Mouse (Mus musculus) spleen, adult 2 months (tissue): ENCODE measurements at regions not wholly inside any gene's neighbourhood (a gene's known extent, or its start where the extent isn't known, plus 50 kb on each side); places are given as distances from the start of the nearest gene placed in this dataset.

Experiments used
- DNase-seq, 2 experiments: peaks; one replicate each; pipeline versions ENCODE4 v3.0.0 to v3.0.0-alpha.2; 2012 to 2021; ENCODE audit warnings: low spot score in 2 of 2, low read depth in 1 of 2
- H3K27ac ChIP-seq: fragments of 200-500 bp; 2 replicates; pipeline ENCODE4 v1.5.1; 2012; ENCODE audit warnings: low read length, inconsistent platforms; ENCODE audit not compliant: insufficient read depth
- H3K27me3 ChIP-seq: fragments of 200-500 bp; 2 replicates; pipeline ENCODE4 v1.6.1; 2012; ENCODE audit warnings: mild to moderate bottlenecking, moderate library complexity, low read length, inconsistent platforms; ENCODE audit not compliant: control insufficient read depth, insufficient read depth
- H3K36me3 ChIP-seq: fragments of 200-500 bp; 2 replicates; pipeline ENCODE4 v1.6.1; 2012; ENCODE audit warnings: mild to moderate bottlenecking, low read length, inconsistent platforms; ENCODE audit not compliant: control insufficient read depth, insufficient read depth
- H3K4me1 ChIP-seq: fragments of 200-500 bp; 2 replicates; pipeline ENCODE4 v1.6.1; 2011; ENCODE audit warnings: inconsistent platforms; ENCODE audit not compliant: control insufficient read depth, insufficient read depth, insufficient read length
- H3K4me3 ChIP-seq: fragments of 200-500 bp; 2 replicates; pipeline ENCODE4 v1.5.1; 2011; ENCODE audit warnings: mild to moderate bottlenecking, inconsistent platforms; ENCODE audit not compliant: insufficient read depth, insufficient read length; ENCODE audit errors: extremely low read depth
- CTCF ChIP-seq: fragments of 200-500 bp; IDR thresholded peaks from 2 replicates; pipeline ENCODE4 v1.5.1; 2011; ENCODE audit warnings: mild to moderate bottlenecking, inconsistent platforms; ENCODE audit not compliant: insufficient read depth, insufficient read length, insufficient replicate concordance; ENCODE audit errors: extremely low read depth
- POLR2A ChIP-seq: fragments of 200-500 bp; IDR thresholded peaks from 2 replicates; pipeline ENCODE4 v1.6.1; 2011; ENCODE audit warnings: low read depth, low read length, inconsistent platforms
- WGBS: fragments of 180-500 bp; shearing (Covaris S2); methylation state at CpG from one replicate; pipeline ENCODE4 v1.1.7; 2018; 5-methylcytosine and 5-hydroxymethylcytosine counted together

GRCm38 (mm10) chr17:4643343-4643742 is 350.8 kb upstream of the Arid1b start:
- no peak overlapping the region for H3K27ac ChIP-seq
- no peaks in the 10 kb centered on the region for H3K36me3 ChIP-seq
- no peaks in the 10 kb centered on the region for H3K4me1 ChIP-seq
- WGBS: 92% methylated on average over 6 of the region's 6 CpGs
- no peak for DNase-seq
- H3K27me3 ChIP-seq: no peaks in the 10 kb centered on the region
- no peak overlapping the region for H3K4me3 ChIP-seq
- TF ChIP-seq POLR2A (no peak), CTCF (no peak)

GRCm38 (mm10) chr17:4648603-4649002 is 345.5 kb upstream of the Arid1b start:
- Histone ChIP-seq H3K27me3 (no peaks in the 10 kb centered on the region), H3K36me3 (no peaks in the 10 kb centered on the region), H3K4me1 (no peaks in the 10 kb centered on the region), H3K4me3 (no peak overlapping the region), H3K27ac (no peak overlapping the region)
- WGBS: 93% methylated on average over 4 of the region's 4 CpGs
- DNase-seq: no peak
- TF ChIP-seq CTCF: no peak
- TF ChIP-seq POLR2A: no peak

GRCm38 (mm10) chr17:4654221-4654620 is 339.9 kb upstream of the Arid1b start:
- H3K4me3 ChIP-seq: no peak overlapping the region
- no peak for DNase-seq
- no peak for TF ChIP-seq POLR2A
- no peak for TF ChIP-seq CTCF
- no peaks in the 10 kb centered on the region for H3K36me3 ChIP-seq
- H3K27ac ChIP-seq: no peak overlapping the region
- H3K4me1 ChIP-seq: no peaks in the 10 kb centered on the region
- 93% methylated on average over 3 of the region's 3 CpGs for whole genome bisulfite sequencing
- no peaks in the 10 kb centered on the region for H3K27me3 ChIP-seq

GRCm38 (mm10) chr17:4661996-4662395 is 332.1 kb upstream of the Arid1b start:
- Histone ChIP-seq H3K27ac (no peak overlapping the region), H3K36me3 (no peaks in the 10 kb centered on the region), H3K4me1 (no peaks in the 10 kb centered on the region), H3K27me3 (no peaks in the 10 kb centered on the region), H3K4me3 (no peak overlapping the region)
- TF ChIP-seq CTCF: no peak
- no peak for TF ChIP-seq POLR2A
- 92% methylated on average over 5 of the region's 5 CpGs for WGBS
- no peak for DNase-seq

- H3K36me3 ChIP-seq: no peaks in the 10 kb centered on the region
- no peak for DNase-seq
- no peak for TF ChIP-seq CTCF
- no peak for TF ChIP-seq POLR2A
- H3K27ac ChIP-seq: no peak overlapping the region
- WGBS: 81% methylated on average over 3 of the region's 3 CpGs
- no peaks in the 10 kb centered on the region for H3K27me3 ChIP-seq
- no peaks in the 10 kb centered on the region for H3K4me1 ChIP-seq
- H3K4me3 ChIP-seq: no peak overlapping the region
Measured at GRCm38 (mm10) chr17:4668511-4668910, 325.6 kb upstream of the Arid1b start.

- Histone ChIP-seq H3K27ac (no peak overlapping the region), H3K4me1 (no peaks in the 10 kb centered on the region), H3K36me3 (no peaks in the 10 kb centered on the region), H3K27me3 (no peaks in the 10 kb centered on the region), H3K4me3 (no peak overlapping the region)
- WGBS: 80% methylated on average over 2 of the region's 2 CpGs
- TF ChIP-seq CTCF (no peak), POLR2A (no peak)
- DNase-seq: no peak
Measured at GRCm38 (mm10) chr17:4673271-4673670, 320.9 kb upstream of the Arid1b start.

GRCm38 (mm10) chr17:4706421-4706820 is 287.7 kb upstream of the Arid1b start:
- H3K4me3 ChIP-seq: no peak overlapping the region
- no peak for TF ChIP-seq CTCF
- TF ChIP-seq POLR2A: no peak
- no peaks in the 10 kb centered on the region for H3K36me3 ChIP-seq
- no peak overlapping the region for H3K27ac ChIP-seq
- no peaks in the 10 kb centered on the region for H3K27me3 ChIP-seq
- no peak for DNase-seq
- 89% methylated on average over 1 of the region's 1 CpGs for WGBS
- H3K4me1 ChIP-seq: no peaks in the 10 kb centered on the region

- Histone ChIP-seq H3K36me3 (no peaks in the 10 kb centered on the region), H3K4me1 (no peaks in the 10 kb centered on the region), H3K4me3 (no peak overlapping the region), H3K27me3 (no peaks in the 10 kb centered on the region; the same call in 1 of the 2 replicates), H3K27ac (no peak overlapping the region)
- TF ChIP-seq POLR2A (no peak), CTCF (no peak)
- 85% methylated on average over 4 of the region's 4 CpGs for WGBS
- no peak for DNase-seq
Measured at GRCm38 (mm10) chr17:4721061-4721460, 273.1 kb upstream of the Arid1b start.
